Mouse (Mus musculus) subcutaneous adipose tissue, adult 2 months (tissue): ENCODE results near the gene Chrm4. TPM values are rescaled to one million over a fixed set of nuclear protein-coding genes. Genes with fewer than 3 reads are reported as not detected.

Experiments
- polyA plus RNA-seq: library from polyadenylated mRNA; depleted of rRNA; stranded (reverse); fragments of >200 nt; gene quantifications from 2 replicates; pipeline ENCODE4 v1.2.3, GENCODE M21; 2012; ENCODE audit warnings: low replicate concordance; rRNA removed

The Chrm4 gene
- 0.23 TPM in 2 replicates for polyA plus RNA-seq

GRCm38 (mm10) chr2:91926949-91927348 lies at the start of gene Chrm4:
Gene Chrm4, plus strand, starts transcription at chr2:91927249.

GRCm38 (mm10) chr2:91932160-91932711 lies 5.2 kb downstream of the Chrm4 start, which contains the start of gene Mdk:
Gene Mdk, minus strand, starts transcription at chr2:91932297.

GRCm38 (mm10) chr2:91945483-91945882 lies 18.4 kb downstream of the Chrm4 start, which contains the start of gene Gm9821:
Gene Gm9821, plus strand, starts transcription at chr2:91945703.

GRCm38 (mm10) chr2:91975581-91976541 lies 48.8 kb downstream of the Chrm4 start, which contains the start of gene Dgkz:
Gene Dgkz, minus strand, starts transcription at chr2:91975864.

Other genes starting within 250 kb of the Chrm4 start
- gene Atg13, start 216.7 kb upstream of the Chrm4 start, polyA plus RNA-seq: 33.2 and 38.5 TPM in 2 replicates
- gene Harbi1, start 216.4 kb upstream of the Chrm4 start, polyA plus RNA-seq: 4.1 and 5.1 TPM in 2 replicates
- gene Ambra1, start 197.1 kb upstream of the Chrm4 start, polyA plus RNA-seq: 18.6 and 26.7 TPM in 2 replicates
- 8.8 and 254 TPM in 2 replicates for gene Mdk, start 5.0 kb downstream of the Chrm4 start, polyA plus RNA-seq
- gene Gm9821, start 18.5 kb downstream of the Chrm4 start, polyA plus RNA-seq: 0.08 TPM in 1 of 2 replicates, not detected in the other
- 118 and 164 TPM in 2 replicates for gene Dgkz, start 48.6 kb downstream of the Chrm4 start, polyA plus RNA-seq
- gene Creb3l1, start 97.3 kb downstream of the Chrm4 start, polyA plus RNA-seq: 4.7 and 26.1 TPM in 2 replicates
- gene Phf21a, start 165.9 kb downstream of the Chrm4 start, polyA plus RNA-seq: 34.3 and 62.8 TPM in 2 replicates